Mouse (Mus musculus) inflammation-experienced regulatory T-cells, adult 6 months (primary cell): Measurements from ENCODE around the gene Mrpl44. TPM values are rescaled to one million over a fixed set of nuclear protein-coding genes. Genes with fewer than 3 reads are reported as not detected.

ENCODE experiments used
- polyA plus RNA-seq, 3 experiments: library from polyadenylated mRNA; unstranded; fragments of 100-300 nt; shearing (Covaris generic); gene quantifications; one replicate each; pipeline ENCODE4 v1.2.1; 2017

The Mrpl44 gene
- polyA plus RNA-seq, 3 experiments from 2014 or later = 57.9 to 59.8 (median 59.5) TPM

Other genes with a start within 250 kb of the Mrpl44 start
- gene Ap1s3, start 104.0 kb upstream of the Mrpl44 start, polyA plus RNA-seq = 1 to 10 TPM; 1.8 to 3.5 (median 3.0) TPM
- gene Wdfy1, start 125 bp downstream of the Mrpl44 start, polyA plus RNA-seq = 10 to 100 TPM; 20.1 to 33.5 (median 22.2) TPM
- gene Serpine2, start 85.2 kb downstream of the Mrpl44 start, polyA plus RNA-seq = 1 to 10 TPM in 1 of 3 experiments, under 1 TPM in 1, not detected in 1; 0.61 to 7.7 TPM